Mouse (Mus musculus) forebrain, embryonic 16.5 days (tissue): ENCODE data around the gene Rpl34. TPM values are rescaled to one million over a fixed set of nuclear protein-coding genes. Genes with fewer than 3 reads are reported as not detected.

Experiments used
- ATAC-seq: fragments of 200-750 bp; cut with Nextera tagmentation; 2 replicates; pipeline ENCODE4 v1.8.0; 2017; ENCODE audit warnings: mild to moderate bottlenecking, moderate library complexity
- H3K27ac ChIP-seq: fragments of 300-500 bp; sonication (generic); 2 replicates; pipeline ENCODE4 v1.5.1; 2014; ENCODE audit warnings: low read length, control low read depth
- H3K27me3 ChIP-seq: fragments of 300-500 bp; sonication (generic); replicated peaks from 2 replicates; pipeline ENCODE4 v1.6.1; 2014; ENCODE audit warnings: low read length; ENCODE audit not compliant: control insufficient read depth, insufficient read depth
- H3K36me3 ChIP-seq: fragments of 300-500 bp; sonication (generic); 2 replicates; pipeline ENCODE4 v1.6.1; 2014; ENCODE audit not compliant: control insufficient read depth, insufficient read depth
- H3K4me1 ChIP-seq: fragments of 300-500 bp; sonication (generic); replicated peaks from 2 replicates; pipeline ENCODE4 v1.6.1; 2014; ENCODE audit warnings: low read length; ENCODE audit not compliant: control insufficient read depth, insufficient read depth
- H3K4me2 ChIP-seq: fragments of 300-500 bp; sonication (generic); 2 replicates; pipeline ENCODE4 v1.6.1; 2014; ENCODE audit warnings: mild to moderate bottlenecking, low read length, control low read depth
- H3K4me3 ChIP-seq: fragments of 300-500 bp; sonication (generic); replicated peaks from 2 replicates; pipeline ENCODE4 v1.5.1; 2014; ENCODE audit warnings: mild to moderate bottlenecking, low read length, control low read depth
- H3K9ac ChIP-seq: fragments of 300-500 bp; sonication (generic); replicated peaks from 2 replicates; pipeline ENCODE4 v1.6.1; 2014; ENCODE audit warnings: low read depth, low read length, control low read depth
- H3K9me3 ChIP-seq: fragments of 300-500 bp; sonication (generic); 2 replicates; pipeline ENCODE4 v1.6.1; 2016; ENCODE audit warnings: low read length; ENCODE audit not compliant: control insufficient read depth
- WGBS: fragments of 180-500 bp; shearing (Covaris S2); extraction: QIAGEN DNeasy Blood & Tissue Kit; methylation state at CpG from one replicate; pipeline ENCODE4 v1.1.7; 2014; 5-methylcytosine and 5-hydroxymethylcytosine counted together
- polyA plus RNA-seq: library from polyadenylated mRNA; unstranded; fragments of >200 nt; fragmentation: Nextera tagmentation; extraction: Ambion mirVana; gene quantifications from 2 replicates; pipeline ENCODE4 v1.2.1, GENCODE M21; 2015

The Rpl34 gene
- polyA plus RNA-seq, 1 experiment from 2014 or later, result 528 TPM

DNA sequence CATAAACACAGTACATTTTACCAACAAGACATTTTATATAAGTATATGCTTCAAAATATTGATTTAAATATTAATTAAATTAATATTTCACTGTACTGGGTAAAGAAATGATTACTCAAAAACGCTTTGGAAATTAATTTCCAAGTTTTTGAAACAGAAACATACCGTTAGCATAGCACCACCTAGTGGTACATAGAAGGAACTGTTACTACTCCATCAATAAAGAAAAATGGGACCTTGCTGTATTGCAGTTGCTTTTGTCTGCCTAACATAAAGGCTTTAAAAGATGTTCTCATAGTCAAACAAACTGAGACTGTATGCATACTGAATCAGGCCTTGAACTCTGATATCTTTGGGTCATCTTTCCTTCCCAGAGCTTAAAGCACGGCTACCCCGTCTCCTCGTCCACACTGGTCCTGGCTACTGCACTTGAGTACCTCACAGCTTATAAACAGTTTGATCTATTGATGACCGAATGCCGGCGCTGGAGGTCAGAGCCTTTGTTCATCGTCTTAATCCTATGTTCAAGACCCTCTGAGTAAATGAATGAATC is 36.1 kb downstream of the Rpl34 start:
- H3K4me1 ChIP-seq, result peaks cover 3% of the 10 kb centered on the region; the same call in 1 of the 2 replicates
- ATAC-seq, result no peak
- WGBS, result 59% methylated on average over 9 of the region's 9 CpGs
- H3K36me3 ChIP-seq, result peaks cover 9% of the 10 kb centered on the region; the same call in 1 of the 2 replicates
- no peaks in the 10 kb centered on the region for H3K27me3 ChIP-seq
- H3K4me2 ChIP-seq, result no peak overlapping the region
- no peak overlapping the region for H3K27ac ChIP-seq
- H3K4me3 ChIP-seq, result no peak overlapping the region
- H3K9me3 ChIP-seq, result no peaks in the 10 kb centered on the region
- no peak overlapping the region for H3K9ac ChIP-seq

DNA sequence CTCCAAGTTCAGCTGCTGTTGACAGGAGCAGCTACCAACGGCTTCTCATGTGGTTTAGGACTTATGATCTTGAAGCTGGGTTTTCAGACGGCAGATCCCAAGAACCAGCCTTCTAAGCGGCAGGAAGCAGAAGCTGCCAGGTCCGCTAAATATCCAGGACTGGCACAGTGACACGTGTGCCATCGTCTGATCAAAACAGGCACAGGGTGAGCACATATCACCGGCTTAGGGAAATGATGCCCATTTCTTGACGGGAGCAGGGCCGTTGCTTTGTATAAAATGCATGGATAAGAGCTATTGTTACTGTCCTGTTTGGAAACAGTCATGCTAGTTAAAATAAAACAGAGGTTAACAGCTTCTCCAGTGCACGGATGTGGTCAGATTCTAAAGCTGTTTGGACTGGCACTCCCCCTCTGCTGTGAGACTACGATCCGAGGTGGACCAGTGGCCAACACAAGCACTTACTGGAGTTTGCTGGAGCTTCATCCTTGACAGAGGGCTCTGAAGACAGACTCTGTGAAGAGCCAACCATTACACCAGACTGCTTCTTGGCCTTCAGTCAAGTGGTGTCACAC is 38.5 kb downstream of the Rpl34 start:
- WGBS, result 42% methylated on average over 12 of the region's 12 CpGs
- H3K4me3 ChIP-seq, result peak overlapping the region; percentile 38
- H3K9ac ChIP-seq, result peak overlapping the region; percentile 27
- H3K4me1 ChIP-seq, result peaks cover 3% of the 10 kb centered on the region; the same call in 1 of the 2 replicates
- H3K27ac ChIP-seq, result no peak overlapping the region
- H3K9me3 ChIP-seq, result no peaks in the 10 kb centered on the region
- H3K36me3 ChIP-seq, result peaks cover 9% of the 10 kb centered on the region; the same call in 1 of the 2 replicates
- H3K4me2 ChIP-seq, result peak overlapping the region; percentile 51
- no peak for ATAC-seq
- H3K27me3 ChIP-seq, result no peaks in the 10 kb centered on the region

DNA sequence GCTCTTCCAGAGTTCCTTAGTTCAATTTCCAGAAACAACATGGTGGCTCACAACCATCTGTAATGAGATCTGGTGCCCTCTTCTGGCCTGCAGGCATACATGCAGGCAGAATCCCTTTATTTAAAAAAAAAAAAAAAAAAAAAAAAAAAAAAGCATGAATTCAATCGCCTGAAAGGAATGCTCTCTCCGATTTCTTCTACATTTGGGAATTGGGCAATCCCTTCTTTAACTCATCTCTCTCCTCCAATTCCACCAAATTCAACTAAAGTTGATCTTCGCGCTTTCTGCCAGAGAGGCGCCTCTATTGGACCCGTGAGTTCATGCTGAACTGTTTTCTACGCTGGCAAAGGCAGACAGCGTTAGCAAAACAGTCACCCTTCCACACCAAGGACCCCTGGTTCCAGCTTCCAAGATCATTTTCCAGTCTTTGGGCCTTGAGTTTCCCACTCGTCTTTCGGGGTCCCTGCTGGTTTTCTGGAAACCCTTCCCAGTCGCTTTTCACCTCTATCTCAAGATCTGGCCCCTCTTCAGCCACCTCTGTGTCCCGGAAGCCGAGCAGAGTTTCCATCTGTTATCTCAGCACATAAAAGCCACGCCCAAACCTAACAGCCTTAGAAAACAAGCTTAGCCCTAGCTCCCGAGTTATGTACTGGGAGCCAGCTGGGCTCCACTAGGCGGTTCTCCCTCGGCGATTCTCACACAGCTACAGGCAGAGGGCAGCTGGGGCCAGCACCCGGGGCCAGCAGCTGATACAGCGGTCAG is 39.2 kb downstream of the Rpl34 start:
- H3K36me3 ChIP-seq, result peaks cover 9% of the 10 kb centered on the region; the same call in 1 of the 2 replicates
- H3K4me1 ChIP-seq, result peaks cover 3% of the 10 kb centered on the region; the same call in 1 of the 2 replicates
- H3K27me3 ChIP-seq, result no peaks in the 10 kb centered on the region
- peak; percentile 55; the same call in 1 of the 2 replicates for ATAC-seq
- H3K9ac ChIP-seq, result peak overlapping the region; percentile 27
- H3K4me2 ChIP-seq, result peak overlapping the region; percentile 51
- H3K9me3 ChIP-seq, result no peaks in the 10 kb centered on the region
- WGBS, result 18% methylated on average over 20 of the region's 20 CpGs
- peak overlapping the region; percentile 38 for H3K4me3 ChIP-seq
- H3K27ac ChIP-seq, result no peak overlapping the region

DNA sequence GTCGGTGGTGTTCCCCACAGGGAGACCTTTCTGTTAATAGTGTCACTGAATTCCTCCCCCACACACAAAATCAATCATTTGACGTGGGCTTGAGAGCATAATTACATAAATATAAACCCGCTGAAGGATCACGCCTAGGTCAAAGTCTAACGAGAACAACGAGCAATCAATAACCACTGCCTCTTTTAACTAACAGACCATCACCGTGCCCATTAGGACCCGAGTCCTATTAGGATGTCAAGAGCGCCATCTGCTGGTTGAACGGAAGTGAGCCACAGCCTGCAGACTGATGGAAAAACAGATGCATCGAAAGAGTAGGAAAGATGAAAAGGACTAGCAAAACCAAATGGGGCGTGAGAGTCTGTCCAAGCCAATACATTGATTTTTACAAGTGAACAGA is 40.6 kb downstream of the Rpl34 start:
- peak; percentile 53; the same call in 1 of the 2 replicates for ATAC-seq
- no peak overlapping the region for H3K27ac ChIP-seq
- no peaks in the 10 kb centered on the region for H3K36me3 ChIP-seq
- WGBS, result 17% methylated on average over 12 of the region's 12 CpGs
- no peak overlapping the region for H3K4me3 ChIP-seq
- H3K4me1 ChIP-seq, result peaks cover 3% of the 10 kb centered on the region; the same call in 1 of the 2 replicates
- no peaks in the 10 kb centered on the region for H3K9me3 ChIP-seq
- H3K4me2 ChIP-seq, result no peak overlapping the region
- no peak overlapping the region for H3K9ac ChIP-seq
- no peaks in the 10 kb centered on the region for H3K27me3 ChIP-seq

DNA sequence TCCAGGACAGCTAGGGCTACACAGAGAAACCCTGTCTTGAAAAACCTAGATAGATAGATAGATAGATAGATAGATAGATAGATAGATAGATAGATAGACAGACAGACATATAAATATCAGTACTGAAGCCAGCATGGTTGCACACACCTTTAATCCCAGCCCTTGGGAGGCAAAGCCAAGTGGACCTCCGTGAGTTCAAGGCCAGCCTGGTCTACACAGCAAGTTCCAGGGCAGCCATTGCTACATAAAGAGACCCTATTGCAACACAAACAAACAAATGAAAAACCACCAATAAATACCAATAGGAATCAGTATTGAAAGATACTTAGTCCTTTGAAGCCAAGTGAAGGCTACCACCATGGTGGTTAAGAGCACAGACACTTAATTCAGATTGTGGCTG is 43.1 kb downstream of the Rpl34 start:
- no peak overlapping the region for H3K4me2 ChIP-seq
- no peaks in the 10 kb centered on the region for H3K9me3 ChIP-seq
- no peak for ATAC-seq
- no peak overlapping the region for H3K4me3 ChIP-seq
- peaks cover 3% of the 10 kb centered on the region; the same call in 1 of the 2 replicates for H3K4me1 ChIP-seq
- H3K36me3 ChIP-seq, result no peaks in the 10 kb centered on the region
- H3K27ac ChIP-seq, result no peak overlapping the region
- no peaks in the 10 kb centered on the region for H3K27me3 ChIP-seq
- 91% methylated on average over 1 of the region's 1 CpGs for WGBS
- no peak overlapping the region for H3K9ac ChIP-seq

DNA sequence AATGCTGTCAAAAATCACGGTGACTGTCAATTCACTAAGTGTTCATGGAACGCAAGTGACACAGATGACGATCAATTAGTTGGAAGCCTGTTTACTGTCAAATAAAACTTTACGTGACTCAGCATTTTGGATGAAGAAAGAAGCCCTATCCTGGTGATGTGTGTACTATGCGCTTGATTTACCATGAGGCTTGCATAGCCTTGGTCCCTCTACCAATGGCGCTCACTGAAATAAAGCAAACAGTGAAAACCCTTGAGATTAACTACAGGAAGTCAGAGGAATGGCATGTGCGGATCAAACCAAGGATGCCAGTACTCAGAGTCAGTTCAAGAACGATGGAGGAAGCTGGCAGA is 45.2 kb downstream of the Rpl34 start:
- Histone ChIP-seq H3K36me3 (no peaks in the 10 kb centered on the region), H3K27ac (no peak overlapping the region), H3K9ac (no peak overlapping the region), H3K9me3 (no peaks in the 10 kb centered on the region), H3K4me3 (no peak overlapping the region), H3K4me1 (no peaks in the 10 kb centered on the region; the same call in 1 of the 2 replicates), H3K4me2 (no peak overlapping the region), H3K27me3 (no peaks in the 10 kb centered on the region)
- no peak for ATAC-seq
- 84% methylated on average over 8 of the region's 8 CpGs for WGBS

DNA sequence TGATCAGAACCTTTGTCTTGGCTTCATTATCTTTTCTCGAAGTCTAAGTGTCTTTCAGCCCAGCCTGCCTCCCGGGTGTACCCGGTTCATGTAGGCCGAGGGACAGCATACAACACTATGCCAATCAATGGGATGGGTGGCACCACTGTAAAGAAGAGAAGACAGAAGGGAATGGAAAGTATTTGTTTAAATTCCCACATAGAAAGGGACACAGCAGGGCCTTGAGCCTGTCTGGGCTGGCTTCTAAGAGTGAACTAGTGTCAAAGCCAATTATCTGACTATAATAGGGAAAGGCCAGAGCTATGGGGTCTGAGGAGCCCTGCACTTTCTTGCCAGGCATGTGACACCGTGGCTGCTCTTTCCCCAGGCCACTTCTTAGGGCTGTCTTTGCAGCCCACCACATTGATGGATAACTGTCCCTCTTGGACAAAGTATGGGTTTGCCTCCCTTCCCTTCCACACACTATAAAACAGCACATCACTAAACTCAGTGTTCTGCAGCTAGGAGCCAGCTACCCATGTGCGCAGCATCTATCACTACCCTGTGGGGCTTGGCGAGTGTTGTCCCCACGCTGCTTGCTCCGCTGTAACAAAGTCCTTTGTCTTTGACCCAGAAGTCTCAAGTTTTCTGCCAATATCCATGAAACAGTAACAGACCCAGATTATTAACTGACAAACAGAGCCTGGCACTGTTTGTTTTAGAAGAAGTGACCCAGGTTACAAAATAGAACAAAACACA is 45.8 kb downstream of the Rpl34 start:
- Histone ChIP-seq H3K27ac (no peak overlapping the region), H3K9me3 (no peaks in the 10 kb centered on the region), H3K4me2 (no peak overlapping the region), H3K4me1 (no peaks in the 10 kb centered on the region; the same call in 1 of the 2 replicates), H3K27me3 (no peaks in the 10 kb centered on the region), H3K9ac (no peak overlapping the region), H3K4me3 (no peak overlapping the region), H3K36me3 (no peaks in the 10 kb centered on the region)
- ATAC-seq, result no peak
- 63% methylated on average over 9 of the region's 9 CpGs for WGBS

DNA sequence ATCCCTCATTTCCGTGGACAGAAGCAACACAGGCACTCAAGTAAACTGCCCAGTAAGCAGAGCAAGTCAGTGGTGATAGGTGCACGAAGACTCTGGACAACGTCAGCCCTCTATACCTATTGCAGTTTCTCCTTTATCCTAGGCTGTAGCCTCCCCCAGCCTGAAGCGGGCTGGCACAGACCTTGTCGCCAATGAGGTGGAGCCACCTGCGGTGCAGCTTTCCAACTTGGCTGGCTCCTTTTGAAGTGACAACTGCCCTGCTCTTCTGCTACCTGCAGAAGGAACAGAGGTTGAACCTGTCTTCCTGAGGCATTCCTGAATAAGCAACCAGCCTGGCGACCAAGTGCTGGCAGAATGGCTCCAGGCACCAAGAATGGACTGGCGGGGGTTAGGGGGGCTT is 46.4 kb downstream of the Rpl34 start:
- 75% methylated on average over 8 of the region's 8 CpGs for WGBS
- Histone ChIP-seq H3K36me3 (no peaks in the 10 kb centered on the region), H3K27ac (no peak overlapping the region), H3K27me3 (no peaks in the 10 kb centered on the region), H3K4me1 (no peaks in the 10 kb centered on the region), H3K4me2 (no peak overlapping the region), H3K4me3 (no peak overlapping the region), H3K9ac (no peak overlapping the region), H3K9me3 (no peaks in the 10 kb centered on the region)
- no peak for ATAC-seq

DNA sequence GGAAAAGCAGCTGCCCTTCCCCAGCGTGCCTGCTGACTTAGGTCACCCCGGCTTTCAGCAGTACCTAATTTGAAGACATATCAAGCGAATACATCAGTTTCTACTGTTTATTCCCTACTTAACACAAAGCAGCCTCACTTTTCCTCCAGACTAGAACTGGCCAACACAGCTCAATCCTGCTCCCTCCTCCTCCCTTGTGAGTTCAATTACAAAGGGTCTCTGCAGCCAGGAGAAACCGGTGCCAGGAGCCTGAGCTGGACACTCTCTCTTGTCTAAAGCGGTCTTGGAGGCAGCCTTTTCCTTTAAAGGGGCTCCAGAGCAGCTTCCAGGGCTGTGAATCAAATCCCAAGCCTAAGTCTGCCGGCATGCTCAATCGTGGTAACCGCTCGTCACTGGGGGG is 48.0 kb downstream of the Rpl34 start:
- 83% methylated on average over 9 of the region's 9 CpGs for WGBS
- no peak overlapping the region for H3K4me3 ChIP-seq
- H3K27me3 ChIP-seq, result no peaks in the 10 kb centered on the region
- no peak for ATAC-seq
- no peak overlapping the region for H3K27ac ChIP-seq
- no peaks in the 10 kb centered on the region for H3K36me3 ChIP-seq
- H3K9ac ChIP-seq, result no peak overlapping the region
- H3K4me1 ChIP-seq, result no peaks in the 10 kb centered on the region
- H3K4me2 ChIP-seq, result no peak overlapping the region
- H3K9me3 ChIP-seq, result no peaks in the 10 kb centered on the region
